Mouse (Mus musculus): ENCODE results near the gene Stx7. TPM values are rescaled to one million over a fixed set of nuclear protein-coding genes. Genes with fewer than 3 reads are reported as not detected.

Stx7 gene
- total and polyA plus RNA-seq, 3 experiments: 92.8 to 176 (median 102) TPM

DNA sequence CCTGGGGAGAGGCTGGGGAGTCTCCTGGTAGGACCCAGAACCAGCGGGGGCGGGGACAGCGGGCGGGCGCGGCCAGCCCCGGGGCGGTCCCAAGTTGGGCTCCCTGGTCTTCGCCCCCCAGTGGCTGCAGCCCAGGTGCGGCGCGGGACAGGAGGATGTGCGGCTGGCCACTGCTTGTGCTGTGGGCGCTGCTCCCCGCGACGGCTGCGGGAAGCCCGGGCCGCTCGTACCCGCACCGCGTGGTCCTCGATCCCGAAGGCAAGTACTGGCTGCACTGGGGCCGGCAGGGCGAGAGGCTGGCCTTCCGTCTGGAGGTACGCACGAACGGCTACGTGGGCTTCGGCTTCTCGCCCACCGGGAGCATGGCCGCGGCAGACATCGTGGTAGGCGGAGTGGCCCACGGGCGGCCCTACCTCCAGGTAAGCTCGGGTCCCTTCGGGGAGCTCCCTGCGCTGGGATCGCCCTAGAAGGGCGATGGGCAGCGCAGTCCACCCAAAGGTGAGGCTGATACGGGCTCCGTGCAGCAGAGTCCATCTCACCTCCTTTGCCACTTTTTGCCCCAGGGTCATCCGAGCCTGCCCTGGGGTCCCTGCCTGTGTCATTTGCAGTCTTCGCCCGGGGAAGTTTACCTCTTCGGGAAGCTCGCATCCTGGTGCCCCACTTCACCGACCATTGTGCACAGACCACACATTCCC is 74.5 kb downstream of the Stx7 start, which contains the start of gene Moxd1:
TSS of gene Moxd1 (plus strand) at position 69 of the 695 bp plus-strand sequence.
- Histone ChIP-seq H3K9ac (ENCODE audit: insufficient read depth, low read depth) (no peak within 1 kb of the TSS), H3K4me3 (replicated peaks in 1 of 3; ENCODE audit: low read depth in 2 of 3, low read length in 2 of 3, poor library complexity in 1 of 3) (no peak within 1 kb of the TSS)
- in situ Hi-C loops (cut with MboI; ENCODE audit: low pct_ligation_motif_present, low pct_unique_long_range_greater_than_20kb, low sequenced_read_pairs): no loop called here

DNA sequence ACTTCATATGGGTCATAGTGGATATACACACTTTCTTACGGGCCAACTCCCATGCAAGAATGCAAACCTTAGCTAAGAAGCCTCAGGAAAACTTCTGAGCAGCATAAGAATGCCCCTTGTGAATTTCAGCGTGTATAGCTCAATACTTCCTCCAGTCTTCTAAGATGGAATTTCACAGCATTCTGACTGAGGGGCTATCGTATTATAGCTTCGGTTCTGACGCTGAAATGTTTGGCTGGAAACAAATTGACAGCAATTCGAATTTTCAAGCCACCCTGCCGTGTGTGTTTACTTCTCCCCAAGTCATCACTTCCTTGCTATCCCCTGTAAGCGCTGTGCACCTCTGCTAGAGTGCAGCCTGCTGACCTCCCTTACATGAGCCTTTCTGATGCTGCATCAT is 75.5 kb downstream of the Stx7 start:
- Histone ChIP-seq H3K27ac (ENCODE audit: insufficient read depth, low read depth) (no peak overlapping the region), H3K27me3 (replicated peaks) (no peaks in the 10 kb centered on the region), H3K9ac (ENCODE audit: insufficient read depth, low read depth) (no peak overlapping the region), H3K4me3 (replicated peaks in 1 of 3; ENCODE audit: low read depth in 2 of 3, low read length in 2 of 3, poor library complexity in 1 of 3) (no peak overlapping the region), H3K36me3 (replicated peaks in 1 of 2; ENCODE audit: control insufficient read depth in 1 of 2, insufficient read depth in 1 of 2, low read length in 1 of 2) (no peaks in the 10 kb centered on the region), H3K9me3 (replicated peaks; ENCODE audit: low read length) (peaks cover 2% of the 10 kb centered on the region), H3K79me2 (replicated peaks; ENCODE audit: control insufficient read depth, extremely low read depth, insufficient read depth, poor library complexity, severe bottlenecking) (no peaks in the 10 kb centered on the region), H3K4me1 (ENCODE audit: control insufficient read depth in 1 of 2, insufficient read depth in 2 of 2) (peaks cover 3 to 18% of the 10 kb centered on the region in 2 experiments; a peak in 3 of 4 replicates), H3K4me2 (ENCODE audit: insufficient read depth, low read depth, poor library complexity, severe bottlenecking) (no peak overlapping the region)
- dilution Hi-C loops (cut with MboI; ENCODE audit: extremely low pct_ligation_motif_present, extremely low pct_unique_long_range_greater_than_20kb, low sequenced_read_pairs) (no loop called here), in situ Hi-C loops (cut with MboI; ENCODE audit: low pct_ligation_motif_present, low pct_unique_long_range_greater_than_20kb, low sequenced_read_pairs) (no loop called here)
- TF ChIP-seq MYC (IDR thresholded peaks at IDR 0.05; ENCODE audit: low read depth, low read length) (no peak), ELF1 (IDR thresholded peaks at IDR 0.05; ENCODE audit: low read depth, low read length) (no peak), UBTF (IDR thresholded peaks at IDR 0.05; ENCODE audit: low read depth, low read length) (no peak), TCF12 (IDR thresholded peaks at IDR 0.05; ENCODE audit: low read depth, low read length) (no peak), POLR2AphosphoS2 (IDR thresholded peaks at IDR 0.05; ENCODE audit: low read depth, low read length) (no peak), IRF4 (IDR thresholded peaks at IDR 0.05; ENCODE audit: low read depth, low read length) (no peak), USF1 (IDR thresholded peaks at IDR 0.05; ENCODE audit: low read depth, low read length) (no peak), NRF1 (IDR thresholded peaks at IDR 0.05; ENCODE audit: low read depth, low read length) (no peak), PAX5 (IDR thresholded peaks at IDR 0.05; ENCODE audit: low read length) (no peak), MAX (IDR thresholded peaks at IDR 0.05; ENCODE audit: low read length) (no peak), KAT2A (IDR thresholded peaks at IDR 0.05; ENCODE audit: insufficient replicate concordance, low read length) (no peak), CHD1 (IDR thresholded peaks at IDR 0.05; ENCODE audit: low read depth, low read length) (no peak), ZNF384 (IDR thresholded peaks at IDR 0.05; ENCODE audit: low read depth, low read length) (no peak), TBP (conservative IDR thresholded peaks at IDR 0.05; ENCODE audit: low read depth, low read length) (no peak), MAZ (IDR thresholded peaks at IDR 0.05; ENCODE audit: low read depth, low read length) (no peak), ZKSCAN1 (IDR thresholded peaks at IDR 0.05; ENCODE audit: borderline replicate concordance, low read depth, low read length) (no peak)
- no peak for DNase-seq (ENCODE audit: extremely low read depth)

More for the DNA sequence above, 74.5 kb downstream of the Stx7 start, which contains the start of gene Moxd1:
- Histone ChIP-seq H3K27ac (ENCODE audit: insufficient read depth, low read depth) (no peak within 1 kb of the TSS), H3K4me1 (ENCODE audit: control insufficient read depth in 1 of 2, insufficient read depth in 2 of 2) (peaks cover 3 to 18% of the 10 kb centered on the region in 2 experiments; a peak in 3 of 4 replicates), H3K9me3 (replicated peaks; ENCODE audit: low read length) (peaks cover 2% of the 10 kb centered on the region), H3K4me2 (ENCODE audit: insufficient read depth, low read depth, poor library complexity, severe bottlenecking) (no peak within 1 kb of the TSS), H3K36me3 (replicated peaks in 1 of 2; ENCODE audit: control insufficient read depth in 1 of 2, insufficient read depth in 1 of 2, low read length in 1 of 2) (no peaks in the 10 kb centered on the region), H3K79me2 (replicated peaks; ENCODE audit: control insufficient read depth, extremely low read depth, insufficient read depth, poor library complexity, severe bottlenecking) (no peaks in the 10 kb centered on the region), H3K27me3 (replicated peaks) (no peaks in the 10 kb centered on the region)
- TF ChIP-seq ZMIZ1 (IDR thresholded peaks at IDR 0.05; ENCODE audit: low read depth, low read length) (no peak), JUN (IDR thresholded peaks at IDR 0.05; ENCODE audit: insufficient read depth, low read depth, low read length) (no peak), HCFC1 (IDR thresholded peaks at IDR 0.05; ENCODE audit: low read depth, low read length) (no peak), CTCF (conservative IDR thresholded peaks at IDR 0.05 in 1 of 2, IDR thresholded peaks at IDR 0.05 in 1 of 2; ENCODE audit: low read depth in 2 of 2, low read length in 2 of 2) (no peak), MAFK (IDR thresholded peaks at IDR 0.05; ENCODE audit: insufficient replicate concordance, low read length) (no peak), USF1 (IDR thresholded peaks at IDR 0.05; ENCODE audit: low read depth, low read length) (no peak), ZNF384 (IDR thresholded peaks at IDR 0.05; ENCODE audit: low read depth, low read length) (no peak), PAX5 (IDR thresholded peaks at IDR 0.05; ENCODE audit: low read length) (no peak), MEF2A (IDR thresholded peaks at IDR 0.05; ENCODE audit: borderline replicate concordance, low read depth, low read length) (no peak), MAZ (IDR thresholded peaks at IDR 0.05; ENCODE audit: low read depth, low read length) (no peak)
- dilution Hi-C loops (cut with MboI; ENCODE audit: extremely low pct_ligation_motif_present, extremely low pct_unique_long_range_greater_than_20kb, low sequenced_read_pairs): no loop called here
- no peak for DNase-seq (ENCODE audit: extremely low read depth)

Measured in CH12.LX (cell line).